Mouse (Mus musculus) lung, postnatal 4 days (tissue): ENCODE measurements around the gene Cisd3.
"Not testable (repeated sequence)": the region's sequence is repeated elsewhere in the genome, so short reads cannot be mapped to it uniquely, and the experiment has no call there.

Experiments used
- DNase-seq, 2 experiments: peaks; one replicate each; pipeline ENCODE4 v3.0.0; 2021

Gene Cisd3

DNA sequence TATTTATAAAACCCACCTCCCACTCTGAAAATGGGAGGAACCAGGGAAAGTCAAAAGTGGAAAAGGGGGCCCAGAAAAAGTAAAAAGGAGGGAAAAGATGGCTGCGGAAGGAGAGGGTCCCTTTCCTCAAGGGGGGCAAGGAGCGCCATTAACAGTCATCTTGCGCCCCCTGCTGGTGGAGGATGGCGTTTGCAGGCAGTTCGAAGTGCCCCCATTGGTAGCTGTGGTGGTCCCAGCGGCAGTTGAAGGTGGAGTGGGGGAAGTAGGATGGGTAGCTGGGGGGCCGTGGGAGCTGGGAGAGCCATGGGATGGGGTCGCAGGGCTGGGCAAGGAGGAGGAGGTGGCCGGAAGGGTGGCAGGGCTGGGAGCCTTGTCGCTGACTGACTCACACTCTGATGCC is 4.2 kb downstream of the Cisd3 start:
- DNase-seq = peak; percentile 63 to 79

DNA sequence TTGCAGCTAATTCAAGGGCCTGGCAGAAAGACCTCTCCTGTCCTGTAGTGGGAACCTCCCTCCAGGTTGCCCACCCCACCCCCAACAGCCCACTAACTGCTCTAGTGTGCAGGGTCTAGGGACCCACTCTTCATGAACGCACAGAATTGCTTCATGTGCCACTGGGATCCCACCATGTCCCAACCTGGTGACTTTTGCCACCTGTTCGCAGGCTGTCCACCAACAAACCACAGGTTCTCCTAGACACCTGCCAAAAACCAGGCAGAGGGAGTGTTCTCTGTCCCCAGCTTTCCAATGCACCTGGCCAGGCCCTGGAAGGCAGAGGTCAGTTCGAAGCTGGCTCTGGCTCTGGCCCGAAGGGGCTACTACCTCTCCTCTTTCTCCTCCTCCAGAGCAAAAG is 8.8 kb downstream of the Cisd3 start:
- DNase-seq = no peak

DNA sequence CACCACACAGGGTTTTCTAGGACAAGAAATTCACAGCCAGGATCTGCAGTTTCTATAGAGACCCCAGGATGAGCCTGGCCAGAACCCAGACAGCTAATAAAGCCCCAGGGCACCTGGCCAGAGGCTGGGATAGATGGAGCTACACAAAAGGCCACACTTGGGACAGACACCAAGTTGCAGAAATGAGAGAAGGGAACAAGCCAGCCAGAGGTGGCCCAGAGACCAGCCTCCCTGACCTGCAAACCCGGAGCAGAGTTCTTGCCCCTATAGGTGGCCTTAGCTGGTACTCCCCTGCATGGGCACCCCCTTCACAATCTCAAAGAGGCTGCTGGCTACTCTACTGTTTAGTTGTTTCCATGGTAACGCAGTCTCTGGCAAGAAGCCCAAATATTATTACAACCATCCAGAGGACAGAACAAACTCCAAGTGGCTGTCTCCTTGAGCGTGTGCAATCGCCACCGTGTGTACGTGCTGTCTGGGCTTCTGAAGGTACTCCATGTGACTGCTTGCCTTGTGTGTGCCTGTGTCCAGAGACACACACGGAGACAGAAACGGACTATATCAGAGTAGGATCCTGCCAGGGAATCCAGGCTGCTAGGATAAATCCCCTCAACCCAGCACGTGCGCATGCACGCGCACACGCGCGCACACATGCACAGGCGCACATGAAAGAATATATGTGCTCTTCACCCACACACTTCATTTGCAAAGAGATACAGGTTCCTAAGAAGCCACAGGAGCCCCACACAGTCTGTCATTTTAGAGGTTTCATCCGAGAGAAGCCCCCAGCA is 9.5 kb downstream of the Cisd3 start:
- DNase-seq = peak; percentile 59 to 69

DNA sequence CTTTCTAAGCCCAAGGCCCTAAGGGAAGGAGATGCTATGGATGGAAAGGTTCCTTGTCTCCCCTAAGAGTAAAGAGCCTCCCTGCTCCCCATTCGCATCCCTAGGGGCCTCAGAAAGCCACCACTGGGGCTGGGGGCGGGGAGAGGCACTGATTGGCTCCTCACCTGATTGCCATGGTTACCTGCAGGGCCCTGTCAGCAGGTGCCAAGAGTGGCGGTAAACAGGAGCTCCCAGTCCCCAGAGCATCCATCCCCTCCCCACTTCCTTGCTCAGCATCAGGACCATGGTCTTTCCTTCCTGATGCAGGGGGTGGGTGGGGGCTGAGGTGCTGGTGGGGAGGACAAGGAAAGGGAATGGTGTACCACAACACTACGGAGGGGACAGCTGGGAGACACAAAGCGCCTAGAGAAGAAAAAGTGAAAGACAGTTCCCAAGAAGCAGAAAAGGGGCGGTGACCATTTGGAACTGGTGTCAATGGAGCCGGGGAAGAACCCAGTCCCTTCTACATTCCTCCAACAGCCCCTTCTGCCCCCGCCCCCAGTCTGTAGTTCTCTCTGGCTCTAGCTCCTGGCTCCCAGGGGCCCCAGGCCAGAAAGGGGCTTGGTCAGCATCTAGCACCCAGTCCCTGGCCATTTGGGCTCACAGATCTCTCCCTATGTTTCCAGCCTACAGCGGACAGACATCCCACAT is 10.2 kb downstream of the Cisd3 start:
- no peak for DNase-seq

DNA sequence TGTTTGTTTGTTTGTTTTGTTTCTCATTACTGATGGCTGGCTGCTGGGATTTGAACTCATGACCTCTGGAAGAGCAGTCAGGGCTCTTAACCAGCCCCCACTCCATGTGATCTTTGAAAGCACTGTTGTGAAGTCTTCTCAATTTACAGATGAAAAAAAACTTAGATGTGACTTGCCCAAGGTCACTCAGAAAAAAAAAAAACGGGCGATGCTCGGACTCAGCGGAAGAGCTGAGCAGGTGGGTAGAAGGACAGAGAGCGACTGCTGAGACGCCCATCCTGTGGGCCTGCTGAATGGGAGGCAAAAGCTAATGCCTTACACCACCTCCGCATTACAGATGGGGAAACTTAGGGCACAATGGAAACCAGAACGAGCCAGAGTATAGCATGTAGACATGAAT is 11.0 kb downstream of the Cisd3 start:
- no peak for DNase-seq

DNA sequence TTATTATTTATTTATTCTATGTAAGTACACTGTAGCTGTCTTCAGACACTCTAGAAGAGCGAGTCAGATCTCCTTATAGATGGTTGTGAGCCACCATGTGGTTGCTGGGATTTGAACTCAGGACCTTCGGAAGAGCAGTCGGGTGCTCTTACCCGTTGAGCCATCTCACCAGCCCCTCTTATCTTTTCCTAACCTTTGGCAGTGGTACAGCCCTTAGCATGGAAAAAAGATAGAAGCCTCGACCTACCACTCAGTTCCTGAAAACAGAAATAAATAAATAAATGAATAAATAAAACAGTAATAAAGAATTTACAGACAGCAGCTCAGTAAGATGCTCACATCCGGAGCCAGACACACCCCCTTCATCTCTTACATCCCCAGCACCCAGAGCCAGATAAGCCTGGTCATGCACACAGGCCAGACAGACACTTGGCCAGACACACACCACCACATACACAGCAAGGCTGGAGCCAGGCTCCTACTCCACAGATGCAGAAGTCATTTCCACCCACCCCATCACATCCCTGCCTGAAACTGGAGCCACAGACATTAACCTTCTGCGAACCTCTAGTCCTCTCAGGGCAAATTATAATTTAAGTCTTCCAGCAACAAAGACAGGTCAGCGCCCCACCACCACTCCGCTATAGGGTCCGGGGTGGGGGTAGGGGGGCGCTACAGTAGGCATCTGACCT is 11.7 kb downstream of the Cisd3 start:
- DNase-seq = no peak

DNA sequence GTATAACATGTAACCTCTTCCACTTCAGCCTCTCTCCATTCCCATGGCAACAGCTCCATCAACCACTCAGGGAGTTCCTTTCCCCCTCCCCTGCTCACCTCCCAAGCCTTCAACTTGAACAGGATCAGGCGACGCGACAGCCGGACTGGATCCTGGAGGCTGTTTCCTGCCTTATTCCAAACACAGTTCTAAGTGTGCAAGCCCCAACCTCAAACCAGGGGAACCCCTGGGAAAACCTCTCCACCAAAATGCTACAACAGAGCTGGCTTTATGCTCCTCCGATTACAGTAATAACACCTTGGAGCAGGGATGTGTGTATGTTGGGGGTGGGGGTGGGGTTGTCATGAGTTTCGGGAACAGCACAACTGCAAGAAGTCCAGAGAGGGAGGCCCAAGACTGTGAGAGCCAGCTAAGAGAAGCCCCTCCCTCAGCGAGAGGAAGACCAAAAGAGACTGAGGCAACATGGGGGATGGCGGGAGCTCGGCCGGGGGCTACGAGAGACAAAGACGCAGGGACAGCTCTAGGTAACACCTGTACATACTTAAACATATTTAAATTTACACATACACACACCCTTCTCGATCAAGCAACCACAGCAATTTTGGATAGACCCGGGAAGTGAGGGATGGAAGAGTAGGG is 12.4 kb downstream of the Cisd3 start:
- DNase-seq = no peak

DNA sequence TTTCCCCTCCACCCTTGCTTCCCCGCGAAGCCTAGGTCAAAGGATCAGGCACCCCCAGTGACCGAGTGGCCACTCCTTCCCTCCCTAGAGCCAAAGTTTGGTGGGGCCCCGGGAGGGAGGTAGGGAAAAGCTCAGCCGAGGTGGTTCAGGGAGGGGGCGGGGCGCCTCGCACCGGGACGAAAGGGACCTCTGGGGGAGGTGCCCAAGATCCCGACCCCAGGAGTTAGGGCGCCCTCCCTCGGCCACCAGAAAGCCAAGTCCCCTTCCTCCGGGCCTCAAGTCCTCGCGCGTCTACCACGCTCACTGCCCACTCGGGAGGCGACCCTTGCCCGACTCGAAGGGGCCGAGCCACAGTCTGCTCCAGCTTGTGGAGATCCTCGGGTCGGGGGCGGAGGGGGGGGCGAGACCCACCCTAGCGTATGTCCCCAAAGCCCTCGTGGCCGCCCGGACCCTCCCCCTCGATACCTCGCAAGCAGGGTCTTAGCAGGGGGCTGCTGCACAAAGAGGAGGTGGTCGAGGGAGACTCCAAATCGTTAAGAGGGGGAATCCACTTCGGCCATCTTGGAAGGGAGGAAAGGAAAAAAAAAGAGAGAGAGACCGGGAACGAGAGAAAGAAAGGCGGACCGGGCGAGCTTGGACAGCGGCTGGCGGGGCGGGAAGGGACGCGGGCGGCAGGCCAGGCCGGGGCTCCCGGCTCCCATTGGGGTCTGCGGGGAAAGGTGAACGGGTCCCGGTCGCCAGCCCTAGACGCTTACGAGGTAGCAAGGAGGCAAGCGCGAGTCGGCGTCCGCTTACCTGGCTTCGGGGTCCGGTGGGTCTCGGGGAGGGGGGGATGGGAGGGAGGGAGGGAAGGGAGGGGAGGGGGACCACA is 13.3 kb downstream of the Cisd3 start:
- DNase-seq = peak; percentile 89

DNA sequence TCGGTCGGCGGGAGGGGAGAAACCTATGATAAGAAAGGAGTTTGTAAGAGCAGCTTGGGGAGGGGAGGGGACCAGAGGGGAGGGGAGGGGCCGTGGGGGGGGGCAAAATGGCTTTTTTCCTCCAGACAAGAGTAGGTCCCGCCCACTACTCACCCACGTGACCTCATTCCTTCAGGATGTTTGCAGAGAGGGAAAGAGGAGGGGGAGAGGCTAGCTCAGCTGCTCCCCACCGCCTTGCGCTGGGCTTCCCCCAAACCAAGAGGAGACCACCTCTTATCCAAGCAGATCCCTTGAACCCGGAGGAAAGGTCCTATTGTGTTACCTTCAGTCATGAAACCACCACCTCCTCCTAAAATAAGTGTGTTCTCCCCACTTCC is 14.0 kb downstream of the Cisd3 start:
- DNase-seq = peak; percentile 91 to 92

DNA sequence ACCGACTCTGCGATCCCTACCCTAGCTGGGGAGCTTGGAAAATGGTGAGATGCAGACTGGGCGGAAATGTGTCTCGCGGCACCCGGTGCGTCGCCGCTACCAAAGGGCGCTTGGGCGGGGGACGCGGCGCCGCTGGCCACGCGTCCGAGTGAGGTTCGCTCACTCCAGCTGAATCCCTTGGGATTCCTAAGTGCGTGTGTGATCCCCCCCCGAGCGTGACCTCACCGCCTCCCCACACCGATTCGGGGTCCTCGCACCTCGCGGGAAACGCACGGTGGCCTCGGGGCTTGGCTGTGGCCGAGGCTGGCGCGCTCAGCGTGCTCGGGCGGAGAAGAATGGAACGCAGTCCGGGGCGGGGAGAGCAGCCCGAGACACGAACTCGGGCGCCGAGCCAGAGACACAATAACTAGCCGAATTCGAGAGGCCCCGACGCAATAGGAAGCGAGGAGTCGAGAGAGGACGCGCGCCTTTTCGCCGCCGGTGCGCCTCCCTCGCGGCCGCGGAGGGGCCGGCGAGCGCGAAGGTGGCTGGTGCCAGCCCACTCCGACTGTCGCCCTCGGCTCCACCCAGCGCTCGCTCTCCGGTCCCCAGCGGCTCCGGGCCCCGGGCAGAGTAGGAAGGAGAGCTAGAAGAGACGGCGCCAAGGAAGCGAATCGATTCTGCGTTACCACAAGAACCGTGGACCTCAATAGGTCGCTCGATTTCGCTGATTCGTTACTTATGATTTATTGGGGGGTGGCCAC is 14.5 kb downstream of the Cisd3 start, which contains the start of gene Pcgf2:
Gene Pcgf2 (minus strand): TSS at position 495 of the 743 bp plus-strand sequence.
- peak; percentile 88 to 94 for DNase-seq

DNA sequence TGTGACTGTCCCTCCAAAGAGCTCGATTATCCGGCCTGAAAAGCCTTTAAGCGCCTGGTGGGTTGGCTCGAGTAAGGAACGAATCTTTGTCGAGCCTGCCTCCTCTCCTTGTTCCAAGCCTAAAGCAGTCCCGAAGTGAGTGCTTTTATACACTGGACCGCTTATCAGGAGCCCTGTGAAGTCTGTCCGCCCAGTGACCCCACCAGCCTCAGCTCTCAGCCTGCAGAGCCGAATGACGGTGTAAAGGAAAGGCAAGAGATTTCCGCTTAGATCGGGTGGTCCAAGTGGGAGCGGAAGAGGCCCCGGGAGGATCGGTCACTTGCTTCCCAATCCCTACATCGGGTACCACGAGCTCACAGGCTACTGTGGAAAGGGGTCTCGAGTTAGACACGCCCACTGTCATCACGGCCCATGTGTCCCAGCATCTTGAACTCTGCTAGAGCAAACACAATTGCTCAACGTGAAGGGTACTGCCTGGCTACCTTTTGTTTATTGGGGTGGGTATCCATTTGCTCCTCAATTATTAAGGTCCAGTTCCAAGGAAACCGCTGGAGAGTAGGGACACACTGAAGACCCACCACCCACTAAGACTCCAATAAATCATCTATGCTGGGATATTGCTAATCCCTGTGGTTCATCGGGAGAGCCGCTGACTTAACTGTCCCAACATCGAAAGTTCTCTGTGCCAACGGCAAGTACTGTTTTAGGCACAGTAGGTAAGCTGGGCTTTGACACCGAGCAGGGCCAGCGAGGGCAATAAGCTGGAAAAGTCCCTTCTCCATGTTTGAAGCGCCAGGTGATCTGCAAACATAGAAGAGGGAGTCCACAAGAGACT is 15.3 kb downstream of the Cisd3 start:
- DNase-seq = peak; percentile 57 to 64

DNA sequence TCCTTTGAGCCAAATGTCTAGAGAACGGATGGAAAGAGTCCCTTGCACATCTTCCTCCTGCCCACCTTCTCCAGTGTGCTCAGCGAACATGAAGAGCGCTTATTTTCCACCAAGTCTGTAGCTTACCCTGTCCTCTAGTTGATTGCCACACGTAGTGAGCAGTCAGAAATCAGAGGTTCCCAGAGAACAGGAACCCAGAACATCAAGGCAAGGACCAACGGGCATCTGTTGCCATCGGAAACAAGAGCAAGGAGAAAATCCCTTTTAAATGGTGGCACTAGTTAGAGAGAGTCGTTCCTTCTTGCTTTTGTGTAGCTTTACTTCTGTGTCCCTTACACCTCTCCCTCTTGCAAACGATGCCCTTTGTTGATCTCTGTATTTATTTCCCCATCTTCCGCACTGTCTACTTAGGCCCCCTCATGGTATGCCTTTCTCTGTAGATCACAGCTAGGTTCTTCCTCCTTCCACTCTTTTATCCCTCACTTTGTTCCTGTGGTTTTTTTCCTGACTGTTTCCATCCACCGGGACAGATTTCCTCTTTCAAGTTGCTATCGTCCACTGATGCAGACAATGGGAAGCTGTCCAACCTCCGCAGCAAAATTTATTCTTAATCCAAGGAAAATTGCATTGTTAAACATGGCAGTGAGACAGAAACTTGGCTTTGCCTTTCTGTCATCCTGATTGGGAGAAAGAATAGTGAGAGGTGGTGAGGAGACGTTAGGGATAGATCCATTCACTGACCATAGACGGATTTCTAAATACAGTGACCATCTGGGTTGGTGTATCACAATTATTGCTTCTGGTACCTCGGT is 16.2 kb downstream of the Cisd3 start:
- DNase-seq = no peak

DNA sequence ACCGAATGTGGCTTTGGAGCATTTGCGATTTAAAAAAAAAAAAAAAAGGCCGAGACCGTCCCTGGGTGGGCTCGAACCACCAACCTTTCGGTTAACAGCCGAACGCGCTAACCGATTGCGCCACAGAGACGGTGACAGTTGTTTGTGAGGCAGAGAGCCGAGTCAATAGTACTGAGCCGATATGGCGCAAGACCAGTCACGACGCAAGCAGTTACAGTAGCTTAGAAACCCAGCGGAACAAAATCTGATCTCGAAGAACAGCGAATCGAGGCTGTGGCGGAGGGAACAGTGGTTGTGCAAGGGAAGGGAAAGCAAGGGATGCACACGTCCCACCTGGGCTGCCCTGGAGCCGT is 16.7 kb downstream of the Cisd3 start:
- peak; percentile 91 to 95 for DNase-seq

DNA sequence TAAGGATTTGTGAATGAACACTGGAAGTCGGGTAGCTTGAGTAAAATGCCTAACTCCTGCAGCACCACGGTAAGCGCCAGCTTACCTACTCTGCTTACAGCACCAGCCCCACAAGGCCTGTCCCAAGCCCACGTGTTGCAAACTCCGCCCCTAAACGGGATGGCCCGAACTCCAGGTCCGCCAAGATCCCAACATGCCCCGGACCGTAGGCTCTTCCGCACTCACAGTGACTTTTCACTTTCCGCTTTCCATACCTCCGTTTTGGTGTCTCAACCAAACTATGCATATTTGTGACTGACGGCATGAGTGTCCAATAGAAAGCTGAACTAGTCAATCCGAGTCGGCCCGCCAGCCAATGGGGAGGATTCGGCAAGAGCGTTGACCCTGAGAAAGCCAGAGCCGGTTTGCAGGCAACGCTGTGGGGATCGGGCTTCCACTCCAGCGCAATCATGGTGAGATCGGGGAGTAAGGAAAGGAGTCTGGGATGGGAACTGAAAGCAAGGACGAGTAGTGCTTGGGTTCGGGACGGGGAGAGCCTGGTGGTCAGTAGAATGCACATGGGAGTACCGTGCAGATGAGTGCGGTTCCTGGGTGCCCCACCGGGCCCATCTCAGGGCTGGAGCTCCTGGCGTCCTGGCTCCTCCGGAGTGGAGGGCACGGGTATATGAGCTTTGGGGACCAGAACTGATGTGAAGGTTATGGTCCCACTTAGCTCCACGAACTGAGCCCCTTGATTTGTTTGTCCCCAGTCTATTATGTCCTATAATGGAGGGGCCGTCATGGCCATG is 17.6 kb downstream of the Cisd3 start, which contains the start of gene Psmb3:
Gene Psmb3 (plus strand): TSS at position 361 of the 788 bp plus-strand sequence.
- DNase-seq = peak; percentile 97 to 99

DNA sequence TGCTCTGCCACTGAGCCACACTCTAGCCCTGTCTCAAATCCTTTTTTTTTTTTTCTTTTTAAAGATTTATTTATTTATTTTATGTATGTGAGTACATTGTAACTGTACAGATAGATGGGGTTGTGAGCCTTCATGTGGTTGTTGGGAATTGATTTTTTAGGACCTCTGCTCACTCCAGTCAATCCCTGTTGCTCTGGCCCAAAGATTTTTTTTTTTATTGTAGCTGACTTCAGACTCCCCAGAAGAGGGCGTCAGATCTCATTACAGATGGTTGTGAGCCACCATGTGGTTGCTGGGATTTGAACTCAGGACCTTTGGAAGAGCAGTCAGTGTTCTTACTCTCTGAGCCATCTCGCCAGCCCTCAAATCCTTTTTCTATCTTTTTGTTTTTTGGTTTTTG is 24.4 kb downstream of the Cisd3 start:
- DNase-seq = not testable (repeated sequence)

DNA sequence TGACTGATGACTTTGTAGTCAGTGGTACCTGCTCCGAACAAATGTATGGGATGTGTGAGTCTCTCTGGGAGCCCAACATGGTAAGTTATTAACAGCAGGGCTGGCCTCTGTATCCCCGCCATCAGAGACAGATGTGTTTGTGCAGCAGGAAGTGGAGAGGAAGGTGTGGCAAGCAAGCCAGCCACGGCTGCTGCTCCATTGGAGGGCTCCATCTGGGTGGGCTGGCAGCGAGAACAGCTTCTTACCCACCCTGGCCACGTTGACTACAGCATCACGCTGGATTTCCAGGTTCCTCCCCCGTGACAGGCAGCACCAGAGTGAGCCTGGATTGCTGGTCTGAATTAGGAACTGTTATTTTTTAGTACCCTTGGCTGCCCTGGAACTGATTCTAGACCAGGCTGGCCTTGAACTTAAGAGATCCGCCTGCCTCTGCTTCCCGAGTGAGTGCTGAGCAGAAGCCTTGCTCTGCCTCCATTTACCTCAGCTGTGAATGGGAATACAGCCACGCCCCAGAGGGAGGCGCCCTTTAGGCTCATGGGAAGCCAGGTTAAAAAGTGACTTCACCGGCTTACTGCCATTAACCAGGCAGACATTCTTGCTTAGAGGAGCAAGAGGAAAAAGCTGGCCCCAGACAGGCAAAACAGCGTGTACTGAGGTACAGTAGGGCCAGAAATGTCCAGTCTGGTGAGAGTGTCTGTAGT is 25.7 kb downstream of the Cisd3 start:
- DNase-seq = no peak

DNA sequence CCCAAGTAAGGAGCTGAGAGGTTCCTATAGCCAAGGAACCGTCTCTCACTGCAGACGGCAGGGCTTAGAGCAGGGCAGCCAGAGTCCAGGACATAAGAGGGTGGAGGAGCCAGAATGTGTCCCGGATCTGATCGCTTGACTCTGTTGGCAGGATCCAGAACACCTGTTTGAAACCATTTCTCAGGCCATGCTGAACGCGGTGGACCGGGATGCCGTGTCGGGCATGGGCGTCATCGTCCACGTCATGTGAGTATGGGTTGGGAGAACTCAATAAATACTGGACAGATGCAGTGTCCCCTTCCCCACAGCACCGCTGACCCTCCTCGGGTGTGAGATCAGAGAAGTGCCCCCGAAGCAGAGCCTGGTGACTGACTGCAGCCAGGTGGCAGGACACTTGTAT is 26.7 kb downstream of the Cisd3 start:
- DNase-seq = no peak

DNA sequence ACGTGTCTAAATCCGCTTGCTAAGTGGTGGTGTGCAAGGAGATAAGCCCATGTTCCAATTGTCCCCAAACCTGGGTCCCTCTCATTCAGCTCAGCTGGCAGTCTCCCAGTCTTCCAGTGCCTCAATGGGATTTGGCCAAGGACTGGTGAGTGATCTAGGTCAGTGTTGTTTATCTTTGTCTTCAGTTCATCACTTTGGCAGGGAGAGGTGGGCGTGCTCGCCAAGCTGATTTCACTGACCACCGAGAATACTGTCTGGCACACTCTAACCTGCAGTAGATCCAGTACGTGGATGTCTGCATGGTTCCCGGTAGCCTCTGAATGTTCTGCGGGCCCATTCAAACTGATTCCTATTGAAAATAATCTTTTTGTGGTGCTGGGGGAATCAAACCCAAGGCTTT is 28.3 kb downstream of the Cisd3 start:
- no peak for DNase-seq
